Mouse (Mus musculus): ENCODE measurements around the gene Psma4. TPM values are rescaled to one million over a fixed set of nuclear protein-coding genes. Genes with fewer than 3 reads are reported as not detected.

Gene Psma4
- total and polyA plus RNA-seq, 2 experiments from 2014 or later, result 174 to 261 TPM

DNA sequence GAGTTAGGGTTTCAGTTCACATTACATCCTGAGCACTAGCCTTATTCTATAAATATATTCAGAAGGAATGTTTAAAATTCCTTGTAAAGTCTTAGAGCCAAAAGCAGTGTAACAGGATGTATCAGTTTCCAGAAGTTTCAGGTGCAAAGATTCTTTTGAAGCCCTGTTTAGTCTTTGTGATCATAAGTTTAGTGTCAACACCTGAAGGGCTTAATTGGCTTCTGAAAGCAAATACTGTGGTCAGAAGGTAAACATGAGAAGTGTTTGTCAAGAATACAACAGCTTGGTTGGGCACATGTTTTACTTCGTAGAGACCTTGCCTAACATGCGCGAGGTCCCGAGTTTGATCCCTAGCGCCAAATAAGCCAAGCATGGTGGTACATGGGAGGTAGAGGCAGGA, 31.8 kb upstream of the Psma4 start:
- Histone ChIP-seq H3K27me3 (ENCODE audit: insufficient read depth, low read length) (no peaks in the 10 kb centered on the region), H3K9ac (replicated peaks; ENCODE audit: low read length) (no peak overlapping the region)
- 94% methylated on average over 5 of the region's 5 CpGs for WGBS

DNA sequence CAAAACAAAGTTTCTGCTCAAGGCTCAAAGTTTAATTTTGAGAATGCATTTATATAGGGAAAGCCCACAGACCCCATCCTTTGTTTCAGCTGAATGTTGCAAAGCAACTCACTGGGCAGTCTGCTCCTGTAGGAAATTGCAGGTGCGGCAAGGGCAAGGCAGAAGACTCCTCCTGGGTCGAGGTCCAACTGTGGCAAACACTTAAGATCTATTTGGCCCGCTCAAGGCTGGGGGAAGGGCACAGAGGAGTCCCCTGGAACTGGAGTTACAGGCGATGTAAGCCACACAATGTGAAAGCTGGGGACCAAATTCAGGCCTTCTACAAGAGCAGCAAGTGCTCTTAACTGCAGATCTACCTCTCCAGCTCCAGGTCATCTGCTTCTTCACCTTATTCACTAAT, 30.6 kb upstream of the Psma4 start:
- H3K4me1 ChIP-seq (ENCODE audit: insufficient read depth, low read length), result no peaks in the 10 kb centered on the region
- no peak overlapping the region for H3K27ac ChIP-seq
- H3K36me3 ChIP-seq (ENCODE audit: insufficient read depth, low read length), result no peaks in the 10 kb centered on the region
- DNase-seq (ENCODE audit: low spot score), result no peak
- no peak for TF ChIP-seq CTCF (IDR thresholded peaks at IDR 0.05; ENCODE audit: low read depth)
- no peaks in the 10 kb centered on the region for H3K9me3 ChIP-seq (ENCODE audit: low read length)
- 64% methylated on average over 4 of the region's 4 CpGs for WGBS
- no peak overlapping the region for H3K4me3 ChIP-seq (ENCODE audit: low read length)
- no peak overlapping the region for H3K4me2 ChIP-seq (ENCODE audit: low read depth, low read length)
- H3K9ac ChIP-seq (replicated peaks; ENCODE audit: low read length), result no peak overlapping the region
- H3K27me3 ChIP-seq (ENCODE audit: insufficient read depth, low read length), result no peaks in the 10 kb centered on the region
- ATAC-seq, result no peak

More for the DNA sequence above, 31.8 kb upstream of the Psma4 start:
- DNase-seq (ENCODE audit: low spot score), result no peak
- H3K27ac ChIP-seq, result no peak overlapping the region
- TF ChIP-seq CTCF (IDR thresholded peaks at IDR 0.05; ENCODE audit: low read depth), result no peak
- no peaks in the 10 kb centered on the region for H3K9me3 ChIP-seq (ENCODE audit: low read length)
- H3K4me3 ChIP-seq (ENCODE audit: low read length), result no peak overlapping the region
- ATAC-seq, result no peak
- H3K4me1 ChIP-seq (ENCODE audit: insufficient read depth, low read length), result no peaks in the 10 kb centered on the region
- H3K4me2 ChIP-seq (ENCODE audit: low read depth, low read length), result no peak overlapping the region
- no peaks in the 10 kb centered on the region for H3K36me3 ChIP-seq (ENCODE audit: insufficient read depth, low read length)

- Histone ChIP-seq H3K9me3 (ENCODE audit: low read length) (no peaks in the 10 kb centered on the region), H3K4me1 (ENCODE audit: insufficient read depth, low read length) (no peaks in the 10 kb centered on the region), H3K4me2 (ENCODE audit: low read depth, low read length) (no peak overlapping the region), H3K27me3 (ENCODE audit: insufficient read depth, low read length) (no peaks in the 10 kb centered on the region), H3K36me3 (ENCODE audit: insufficient read depth, low read length) (no peaks in the 10 kb centered on the region), H3K4me3 (ENCODE audit: low read length) (no peak overlapping the region), H3K9ac (replicated peaks; ENCODE audit: low read length) (no peak overlapping the region), H3K27ac (no peak overlapping the region)
- TF ChIP-seq CTCF (IDR thresholded peaks at IDR 0.05; ENCODE audit: low read depth), result no peak
- DNase-seq (ENCODE audit: low spot score) (no peak), ATAC-seq (no peak)
- 89% methylated on average over 1 of the region's 1 CpGs for WGBS
Observed at GRCm38 (mm10) chr9:54930741-54931140, 19.8 kb upstream of the Psma4 start.

DNA sequence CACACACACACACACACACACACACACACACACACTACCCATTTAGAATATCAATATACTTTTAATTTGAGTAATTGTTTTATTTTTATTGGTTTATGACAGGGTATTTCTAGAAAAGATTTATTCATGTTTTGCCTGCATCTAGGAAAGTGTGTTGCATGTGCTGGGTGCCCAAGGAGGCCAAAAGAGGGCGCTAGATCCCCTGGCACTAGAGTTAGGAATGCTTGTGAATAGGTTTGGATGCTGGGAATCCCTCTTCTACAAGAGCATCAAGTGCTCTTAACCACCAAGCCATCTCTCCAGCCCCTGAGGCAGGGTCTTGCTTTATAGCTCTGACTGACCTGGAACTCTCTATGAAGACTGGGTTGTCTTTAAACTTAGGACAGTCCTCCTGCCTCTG, 18.8 kb upstream of the Psma4 start:
- no peaks in the 10 kb centered on the region for H3K36me3 ChIP-seq (ENCODE audit: insufficient read depth, low read length)
- no peak for ATAC-seq
- no peak overlapping the region for H3K4me2 ChIP-seq (ENCODE audit: low read depth, low read length)
- H3K9ac ChIP-seq (replicated peaks; ENCODE audit: low read length), result no peak overlapping the region
- 9% methylated on average over 1 of the region's 1 CpGs for WGBS
- no peak for TF ChIP-seq CTCF (IDR thresholded peaks at IDR 0.05; ENCODE audit: low read depth)
- no peak overlapping the region for H3K4me3 ChIP-seq (ENCODE audit: low read length)
- H3K27ac ChIP-seq, result no peak overlapping the region
- H3K27me3 ChIP-seq (ENCODE audit: insufficient read depth, low read length), result no peaks in the 10 kb centered on the region
- no peaks in the 10 kb centered on the region for H3K9me3 ChIP-seq (ENCODE audit: low read length)
- DNase-seq (ENCODE audit: low spot score), result no peak
- H3K4me1 ChIP-seq (ENCODE audit: insufficient read depth, low read length), result no peaks in the 10 kb centered on the region

- no peak for TF ChIP-seq CTCF (IDR thresholded peaks at IDR 0.05; ENCODE audit: low read depth)
- Histone ChIP-seq H3K36me3 (ENCODE audit: insufficient read depth, low read length) (no peaks in the 10 kb centered on the region), H3K9me3 (ENCODE audit: low read length) (no peaks in the 10 kb centered on the region), H3K27me3 (ENCODE audit: insufficient read depth, low read length) (no peaks in the 10 kb centered on the region), H3K27ac (no peak overlapping the region), H3K4me2 (ENCODE audit: low read depth, low read length) (no peak overlapping the region), H3K4me3 (ENCODE audit: low read length) (no peak overlapping the region), H3K9ac (replicated peaks; ENCODE audit: low read length) (no peak overlapping the region), H3K4me1 (ENCODE audit: insufficient read depth, low read length) (no peaks in the 10 kb centered on the region)
- ATAC-seq, result no peak
- DNase-seq (ENCODE audit: low spot score), result no peak
- 75% methylated on average over 2 of the region's 2 CpGs for WGBS
Observed at GRCm38 (mm10) chr9:54932379-54932778, 18.2 kb upstream of the Psma4 start.

- Histone ChIP-seq H3K27me3 (ENCODE audit: insufficient read depth, low read length) (no peaks in the 10 kb centered on the region), H3K9ac (replicated peaks; ENCODE audit: low read length) (no peak overlapping the region), H3K9me3 (ENCODE audit: low read length) (no peaks in the 10 kb centered on the region), H3K4me3 (ENCODE audit: low read length) (no peak overlapping the region), H3K4me1 (ENCODE audit: insufficient read depth, low read length) (no peaks in the 10 kb centered on the region), H3K4me2 (ENCODE audit: low read depth, low read length) (no peak overlapping the region), H3K27ac (no peak overlapping the region), H3K36me3 (ENCODE audit: insufficient read depth, low read length) (no peaks in the 10 kb centered on the region)
- TF ChIP-seq CTCF (IDR thresholded peaks at IDR 0.05; ENCODE audit: low read depth), result no peak
- 91% methylated on average over 4 of the region's 4 CpGs for WGBS
- no peak for ATAC-seq
- DNase-seq (ENCODE audit: low spot score), result no peak
Observed at GRCm38 (mm10) chr9:54942071-54942470, 8.5 kb upstream of the Psma4 start.

DNA sequence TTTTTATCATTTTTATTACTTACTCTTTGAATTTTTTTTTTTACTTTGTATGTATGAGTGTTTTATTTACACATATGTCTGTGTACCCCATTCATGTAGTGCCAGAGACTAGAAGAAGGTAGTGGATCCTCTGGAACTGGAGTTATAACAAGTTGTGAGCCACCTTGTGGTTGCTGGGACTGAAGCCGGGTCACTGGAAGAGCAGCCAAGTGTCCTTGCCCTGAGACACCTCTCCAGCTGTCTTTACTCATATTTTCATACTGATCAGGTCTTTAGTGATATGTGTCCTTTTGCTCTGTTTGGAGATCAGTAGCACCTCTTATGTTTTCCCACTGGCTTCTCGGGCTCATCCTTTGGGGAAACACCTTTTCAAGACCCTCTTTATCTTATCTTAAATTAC, 6.1 kb upstream of the Psma4 start:
- no peaks in the 10 kb centered on the region for H3K36me3 ChIP-seq (ENCODE audit: insufficient read depth, low read length)
- H3K9ac ChIP-seq (replicated peaks; ENCODE audit: low read length), result no peak overlapping the region
- DNase-seq (ENCODE audit: low spot score), result no peak
- no peak overlapping the region for H3K4me3 ChIP-seq (ENCODE audit: low read length)
- TF ChIP-seq CTCF (IDR thresholded peaks at IDR 0.05; ENCODE audit: low read depth), result 0 out of 2 replicates have a peak, but pooled peaks have one; percentile 8
- 62% methylated on average over 2 of the region's 2 CpGs for WGBS
- no peak overlapping the region for H3K4me2 ChIP-seq (ENCODE audit: low read depth, low read length)
- H3K9me3 ChIP-seq (ENCODE audit: low read length), result no peaks in the 10 kb centered on the region
- H3K4me1 ChIP-seq (ENCODE audit: insufficient read depth, low read length), result no peaks in the 10 kb centered on the region
- no peaks in the 10 kb centered on the region for H3K27me3 ChIP-seq (ENCODE audit: insufficient read depth, low read length)
- no peak for ATAC-seq
- H3K27ac ChIP-seq, result no peak overlapping the region
